Mouse (Mus musculus) thymus, postnatal 0 days (tissue): Measurements from ENCODE around the gene Vmn2r94. TPM values are rescaled to one million over a fixed set of nuclear protein-coding genes. Genes with fewer than 3 reads are reported as not detected.

ENCODE experiments used
- DNase-seq: peaks from one replicate; pipeline ENCODE4 v3.0.0-alpha.2; 2015; ENCODE audit warnings: low spot score
- polyA plus RNA-seq: library from polyadenylated mRNA; unstranded; fragments of >200 nt; fragmentation: Nextera tagmentation; extraction: Ambion mirVana; gene quantifications from 2 replicates; pipeline ENCODE4 v1.2.1, GENCODE M21; 2015

Vmn2r94 gene
- polyA plus RNA-seq = not detected in 2 replicates

DNA sequence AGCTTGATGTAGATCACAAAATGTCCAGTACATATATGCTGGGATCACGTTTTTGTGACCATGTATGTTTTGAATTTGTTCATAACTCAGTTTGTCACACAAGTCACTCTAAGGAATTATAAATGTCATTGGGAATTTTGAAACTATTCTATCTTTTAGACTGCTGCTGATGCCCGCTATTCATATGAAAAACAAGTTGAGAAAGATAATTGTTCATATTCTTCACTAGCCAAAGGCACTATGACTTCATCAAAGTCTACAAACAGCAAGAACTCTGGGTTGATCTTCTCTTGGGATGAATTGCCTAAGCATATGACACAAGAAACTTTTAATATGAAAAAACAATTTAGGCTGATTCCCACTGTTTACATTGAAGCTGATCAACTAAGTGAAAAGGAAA lies at the start of gene Vmn2r94:
Gene Vmn2r94, minus strand, starts transcription at position 101 of the 400 bp plus-strand sequence.
- no peak for DNase-seq

DNA sequence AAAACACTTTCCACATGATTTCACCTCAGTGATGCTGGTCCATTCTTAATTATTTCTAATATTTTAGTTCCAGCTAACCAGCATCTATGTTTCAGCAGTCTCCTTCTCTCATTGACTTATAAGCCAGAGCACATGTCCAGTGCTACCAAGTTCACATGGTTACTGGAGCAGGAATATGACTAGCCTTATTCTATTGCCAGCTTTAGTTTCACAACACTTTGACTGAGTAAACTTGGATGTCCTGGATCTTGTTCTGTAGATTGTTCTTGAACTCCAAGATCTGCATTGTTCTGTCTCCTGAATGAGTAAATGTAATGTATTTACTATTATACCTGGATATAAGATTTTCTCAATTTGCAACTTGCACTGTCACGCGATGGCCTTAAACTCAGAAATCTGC lies 45.5 kb upstream of the Vmn2r94 start:
- DNase-seq = no peak

DNA sequence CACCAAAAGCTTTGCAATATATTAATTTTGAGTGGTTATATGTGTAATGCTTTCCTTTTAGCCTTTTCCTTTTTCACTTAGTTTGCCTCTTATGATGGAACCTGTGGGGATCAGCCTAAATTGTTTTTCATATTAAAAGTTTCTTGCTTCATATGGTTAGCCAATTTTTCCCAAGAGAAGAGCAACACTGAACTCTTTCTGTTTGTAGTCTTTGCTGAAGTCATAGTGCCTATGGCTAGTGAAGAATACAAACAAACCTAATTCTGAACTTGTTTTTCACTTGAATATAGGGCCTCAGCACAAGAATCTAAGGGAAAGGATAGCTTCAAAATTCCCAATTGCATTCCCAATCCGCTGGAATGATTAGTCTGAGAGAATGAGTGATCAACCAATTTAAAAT lies 20.2 kb upstream of the Vmn2r94 start, which contains the start of gene Vmn2r93:
Gene Vmn2r93, plus strand, starts transcription at position 301 of the 400 bp plus-strand sequence.
- DNase-seq = no peak

DNA sequence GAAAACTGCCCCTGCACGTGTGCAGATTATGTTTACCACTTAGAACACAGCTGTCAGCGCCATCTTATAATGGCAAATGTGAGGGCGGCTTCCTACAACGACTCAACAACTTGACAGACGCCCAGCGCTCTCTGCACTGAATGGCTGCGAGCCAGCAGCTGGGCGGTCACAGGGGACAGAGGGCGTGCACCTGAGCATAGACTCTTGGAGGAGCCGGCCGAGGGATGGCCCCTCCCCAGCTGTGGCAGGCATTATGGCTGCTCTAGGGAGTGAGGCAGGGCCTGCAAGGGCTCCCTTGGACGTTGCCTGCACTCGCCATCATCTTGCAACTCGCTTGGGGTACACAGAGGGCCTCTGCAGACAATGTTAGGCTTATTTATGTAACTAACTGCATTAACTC lies 40.6 kb downstream of the Vmn2r94 start:
- DNase-seq = no peak

DNA sequence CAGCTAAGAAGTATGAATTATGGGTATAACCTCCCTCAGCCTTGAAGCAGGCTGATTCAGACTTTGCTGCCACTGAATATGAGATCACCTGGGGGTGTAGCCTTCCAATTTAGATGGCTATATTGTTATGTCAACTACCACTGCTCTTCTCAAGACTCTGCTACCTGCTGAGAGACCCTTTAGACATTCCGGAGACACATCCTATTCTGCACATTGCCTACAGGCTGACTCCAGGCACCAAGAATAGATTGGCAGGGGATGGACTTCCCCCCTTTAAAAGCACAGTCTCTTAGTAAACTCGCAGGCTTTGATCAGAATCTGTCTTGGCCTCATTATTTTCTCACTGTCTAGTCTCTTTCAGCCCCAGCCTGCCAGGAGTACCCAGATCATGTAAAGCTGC lies 45.6 kb downstream of the Vmn2r94 start:
- no peak for DNase-seq

DNA sequence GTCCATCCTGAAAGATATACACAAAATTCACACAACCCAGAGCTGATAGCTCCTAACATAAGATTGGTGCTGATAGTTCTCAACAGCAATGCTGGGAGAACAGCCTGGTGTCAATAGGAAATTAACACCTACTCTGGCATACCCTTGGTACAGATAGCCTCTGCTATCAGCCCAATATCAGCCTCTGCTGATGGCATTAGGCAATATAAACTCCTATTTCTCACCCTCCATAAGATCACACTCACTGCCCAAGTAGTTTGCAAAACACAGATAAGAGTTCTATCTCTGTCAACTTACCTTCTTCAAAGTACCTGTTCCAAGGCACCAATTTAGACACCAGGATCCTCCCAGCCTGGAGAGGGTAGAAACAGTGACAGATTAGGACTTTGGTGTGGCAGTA lies 56.3 kb downstream of the Vmn2r94 start:
- no peak for DNase-seq

Other genes with a start within 250 kb of the Vmn2r94 start
- not detected in 2 replicates for gene Vmn2r124, start 228.3 kb downstream of the Vmn2r94 start, polyA plus RNA-seq
- gene Vmn2r91, start 192.7 kb downstream of the Vmn2r94 start, polyA plus RNA-seq = not detected in 2 replicates
- not detected in 2 replicates for gene Vmn2r92, start 125.9 kb downstream of the Vmn2r94 start, polyA plus RNA-seq
- not detected in 2 replicates for gene Vmn2r93, start 20.3 kb upstream of the Vmn2r94 start, polyA plus RNA-seq
- gene Vmn2r95, start 146.3 kb upstream of the Vmn2r94 start, polyA plus RNA-seq = not detected in 2 replicates